Mouse (Mus musculus): ENCODE measurements at regions not wholly inside any gene's neighbourhood (a gene's known extent, or its start where the extent isn't known, plus 50 kb on each side); places are given as distances from the start of the nearest gene placed in this dataset.

- Histone ChIP-seq H3K27me3 (no peaks in the 10 kb centered on the region), H3K27ac (no peak overlapping the region), H3K4me1 (no peaks in the 10 kb centered on the region), H3K4me2 (no peak overlapping the region), H3K36me3 (no peaks in the 10 kb centered on the region), H3K4me3 (no peak overlapping the region), H3K9me3 (no peaks in the 10 kb centered on the region), H3K9ac (no peak overlapping the region)
- ATAC-seq (ENCODE audit: borderline replicate concordance, extremely low read depth, low FRiP score, low TSS enrichment), result no peak
- 72% methylated on average over 2 of the region's 2 CpGs for WGBS
Measured at GRCm38 (mm10) chr4:7199052-7199451, 1039.8 kb downstream of the Car8 start.

- Histone ChIP-seq H3K27me3 (no peaks in the 10 kb centered on the region), H3K9me3 (no peaks in the 10 kb centered on the region), H3K4me3 (no peak overlapping the region), H3K36me3 (no peaks in the 10 kb centered on the region), H3K4me1 (no peaks in the 10 kb centered on the region), H3K4me2 (no peak overlapping the region), H3K9ac (no peak overlapping the region), H3K27ac (no peak overlapping the region)
- WGBS, result 32% methylated on average over 3 of the region's 3 CpGs
- ATAC-seq (ENCODE audit: borderline replicate concordance, extremely low read depth, low FRiP score, low TSS enrichment), result no peak
Measured at GRCm38 (mm10) chr4:7196570-7196969, 1042.3 kb downstream of the Car8 start.

DNA sequence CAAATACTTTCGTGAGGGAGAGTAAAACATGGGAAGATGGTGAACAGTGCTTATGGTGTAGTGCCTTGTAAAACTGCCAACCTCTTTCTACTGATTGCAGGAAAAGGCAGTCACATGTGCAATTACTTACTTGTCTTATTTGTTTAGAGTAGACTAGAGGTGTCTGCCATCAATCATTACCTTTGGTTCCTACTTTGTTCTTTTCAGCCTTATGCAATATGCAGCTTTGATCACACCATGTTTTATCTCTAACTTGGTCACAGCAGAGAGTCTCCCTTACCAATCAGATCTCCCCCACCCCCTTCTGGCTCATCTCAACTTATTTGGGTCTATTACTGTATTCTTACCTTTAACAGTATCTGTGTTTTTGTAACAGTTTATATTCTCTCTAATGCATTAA lies 1043.2 kb downstream of the Car8 start:
- Histone ChIP-seq H3K4me3 (no peak overlapping the region), H3K9ac (no peak overlapping the region), H3K27ac (no peak overlapping the region), H3K27me3 (no peaks in the 10 kb centered on the region), H3K36me3 (no peaks in the 10 kb centered on the region), H3K4me2 (no peak overlapping the region), H3K4me1 (no peaks in the 10 kb centered on the region), H3K9me3 (no peaks in the 10 kb centered on the region)
- no peak for ATAC-seq (ENCODE audit: borderline replicate concordance, extremely low read depth, low FRiP score, low TSS enrichment)
- 80% methylated on average over 1 of the region's 1 CpGs for WGBS

DNA sequence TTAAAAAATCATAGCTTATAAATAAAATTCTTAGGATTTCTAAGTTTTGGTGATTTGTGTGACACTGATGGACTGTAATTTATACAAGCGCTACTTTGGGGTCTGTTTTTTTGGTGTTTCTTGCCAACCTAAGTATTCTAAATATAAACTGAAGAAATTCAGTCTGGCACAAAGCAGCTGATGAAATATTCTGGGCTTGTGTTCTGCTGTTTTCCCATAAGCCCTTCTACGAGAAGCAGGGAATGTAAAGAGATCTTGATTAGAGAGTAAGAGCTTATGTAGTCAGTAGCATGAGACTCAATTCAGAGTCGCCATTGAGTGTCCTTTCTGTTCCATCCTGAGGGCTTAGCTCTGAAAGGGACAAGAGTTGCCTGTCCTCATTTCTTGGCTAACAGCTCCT lies 1046.9 kb downstream of the Car8 start:
- no peaks in the 10 kb centered on the region for H3K9me3 ChIP-seq
- no peaks in the 10 kb centered on the region for H3K4me1 ChIP-seq
- H3K4me3 ChIP-seq, result no peak overlapping the region
- no peak overlapping the region for H3K27ac ChIP-seq
- 50% methylated on average over 3 of the region's 3 CpGs for WGBS
- no peak for ATAC-seq (ENCODE audit: borderline replicate concordance, extremely low read depth, low FRiP score, low TSS enrichment)
- no peak overlapping the region for H3K9ac ChIP-seq
- H3K4me2 ChIP-seq, result no peak overlapping the region
- H3K36me3 ChIP-seq, result no peaks in the 10 kb centered on the region
- H3K27me3 ChIP-seq, result no peaks in the 10 kb centered on the region

GRCm38 (mm10) chr4:7191228-7191627 lies 1047.6 kb downstream of the Car8 start:
- Histone ChIP-seq H3K4me2 (no peak overlapping the region), H3K4me1 (no peaks in the 10 kb centered on the region), H3K4me3 (no peak overlapping the region), H3K36me3 (no peaks in the 10 kb centered on the region), H3K27ac (no peak overlapping the region), H3K9me3 (no peaks in the 10 kb centered on the region), H3K27me3 (no peaks in the 10 kb centered on the region), H3K9ac (no peak overlapping the region)
- 84% methylated on average over 3 of the region's 3 CpGs for WGBS
- no peak for ATAC-seq (ENCODE audit: borderline replicate concordance, extremely low read depth, low FRiP score, low TSS enrichment)

GRCm38 (mm10) chr4:7175030-7175429 lies 1063.8 kb downstream of the Car8 start:
- Histone ChIP-seq H3K4me2 (no peak overlapping the region), H3K9ac (no peak overlapping the region), H3K27ac (no peak overlapping the region), H3K4me3 (no peak overlapping the region), H3K27me3 (no peaks in the 10 kb centered on the region), H3K9me3 (no peaks in the 10 kb centered on the region), H3K4me1 (no peaks in the 10 kb centered on the region), H3K36me3 (no peaks in the 10 kb centered on the region)
- no peak for ATAC-seq (ENCODE audit: borderline replicate concordance, extremely low read depth, low FRiP score, low TSS enrichment)
- 71% methylated on average over 9 of the region's 9 CpGs for WGBS

DNA sequence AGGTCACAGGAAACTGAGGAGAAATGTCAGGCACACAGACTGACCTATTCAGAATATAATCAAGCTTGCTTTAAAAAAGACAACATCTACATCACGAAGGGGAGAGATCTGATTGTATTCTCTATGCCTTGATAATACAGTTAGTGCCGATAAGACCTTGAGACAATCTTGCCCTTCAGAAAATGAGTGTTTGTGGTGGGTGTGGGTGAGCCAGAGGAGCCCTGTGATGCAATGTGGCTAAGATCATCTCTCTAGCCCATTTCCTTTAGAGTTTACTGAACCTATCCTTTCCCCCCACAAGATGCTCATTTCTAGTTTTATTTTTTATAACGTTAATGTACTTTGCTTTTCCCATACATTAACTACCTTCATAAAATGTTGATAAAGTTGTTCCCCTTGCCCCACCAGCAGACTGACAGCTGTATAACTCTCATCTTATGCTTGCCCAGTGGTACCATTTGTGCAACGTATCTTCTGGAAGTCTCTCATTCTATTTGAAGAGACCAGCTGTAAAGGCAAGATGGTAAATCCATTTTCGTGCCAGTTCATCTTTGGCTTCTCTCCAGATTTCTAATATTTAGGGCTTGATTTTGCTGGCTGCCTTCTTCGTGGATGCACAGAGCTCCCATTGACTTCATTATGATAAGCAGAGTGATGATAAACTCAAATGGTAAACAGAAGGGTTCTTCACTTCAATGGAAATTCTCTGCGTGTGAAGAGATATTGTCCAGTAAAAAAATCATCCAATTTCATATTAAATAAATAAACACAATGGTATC lies 1066.1 kb downstream of the Car8 start:
- Histone ChIP-seq H3K36me3 (no peaks in the 10 kb centered on the region), H3K4me3 (no peak overlapping the region), H3K4me2 (no peak overlapping the region), H3K27me3 (no peaks in the 10 kb centered on the region), H3K9me3 (no peaks in the 10 kb centered on the region), H3K9ac (no peak overlapping the region), H3K27ac (no peak overlapping the region), H3K4me1 (no peaks in the 10 kb centered on the region)
- no peak for ATAC-seq (ENCODE audit: borderline replicate concordance, extremely low read depth, low FRiP score, low TSS enrichment)
- WGBS, result 63% methylated on average over 7 of the region's 7 CpGs

- Histone ChIP-seq H3K9ac (no peak overlapping the region), H3K27me3 (no peaks in the 10 kb centered on the region), H3K36me3 (no peaks in the 10 kb centered on the region), H3K9me3 (no peaks in the 10 kb centered on the region), H3K27ac (no peak overlapping the region), H3K4me3 (no peak overlapping the region), H3K4me2 (no peak overlapping the region), H3K4me1 (no peaks in the 10 kb centered on the region)
- 49% methylated on average over 4 of the region's 4 CpGs for WGBS
- ATAC-seq (ENCODE audit: borderline replicate concordance, extremely low read depth, low FRiP score, low TSS enrichment), result no peak
Measured at GRCm38 (mm10) chr4:7171637-7172417, 1067.0 kb downstream of the Car8 start.

GRCm38 (mm10) chr4:7161411-7161810 lies 1077.4 kb downstream of the Car8 start:
- no peak overlapping the region for H3K9ac ChIP-seq
- H3K36me3 ChIP-seq, result no peaks in the 10 kb centered on the region
- no peak overlapping the region for H3K4me2 ChIP-seq
- no peak for ATAC-seq (ENCODE audit: borderline replicate concordance, extremely low read depth, low FRiP score, low TSS enrichment)
- H3K27me3 ChIP-seq, result no peaks in the 10 kb centered on the region
- no peak overlapping the region for H3K27ac ChIP-seq
- no peaks in the 10 kb centered on the region for H3K9me3 ChIP-seq
- H3K4me3 ChIP-seq, result no peak overlapping the region
- 85% methylated on average over 4 of the region's 4 CpGs for WGBS
- no peaks in the 10 kb centered on the region for H3K4me1 ChIP-seq

DNA sequence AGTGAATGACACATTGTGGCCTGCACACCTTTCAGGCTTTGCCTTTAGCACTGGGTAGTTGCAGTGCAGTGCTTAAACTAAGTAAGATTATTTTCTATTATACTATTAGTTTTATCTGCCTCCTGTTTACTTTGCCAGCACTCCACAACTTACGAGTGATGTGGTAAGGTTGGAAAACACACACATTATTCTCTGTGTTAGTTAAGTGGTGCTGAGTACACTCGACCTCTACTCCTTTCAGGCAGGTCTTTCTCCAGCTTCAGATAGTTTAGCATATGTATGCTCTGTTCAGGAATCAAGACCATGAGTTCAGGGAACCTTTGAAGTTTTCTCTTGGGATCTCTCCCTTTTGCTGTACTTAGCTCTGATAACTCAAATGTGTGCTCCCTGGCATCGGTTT lies 1081.0 kb downstream of the Car8 start:
- Histone ChIP-seq H3K9me3 (no peaks in the 10 kb centered on the region), H3K4me3 (no peak overlapping the region), H3K4me2 (no peak overlapping the region), H3K9ac (no peak overlapping the region), H3K27me3 (no peaks in the 10 kb centered on the region), H3K36me3 (no peaks in the 10 kb centered on the region), H3K4me1 (no peaks in the 10 kb centered on the region), H3K27ac (no peak overlapping the region)
- WGBS, result 40% methylated on average over 3 of the region's 3 CpGs
- peak; percentile 42; the same call in 1 of the 2 replicates for ATAC-seq (ENCODE audit: borderline replicate concordance, extremely low read depth, low FRiP score, low TSS enrichment)

- WGBS, result 75% methylated on average over 3 of the region's 3 CpGs
- Histone ChIP-seq H3K27me3 (no peaks in the 10 kb centered on the region), H3K9ac (no peak overlapping the region), H3K4me1 (no peaks in the 10 kb centered on the region), H3K36me3 (no peaks in the 10 kb centered on the region), H3K9me3 (no peaks in the 10 kb centered on the region), H3K4me2 (no peak overlapping the region), H3K4me3 (no peak overlapping the region), H3K27ac (no peak overlapping the region)
- ATAC-seq (ENCODE audit: borderline replicate concordance, extremely low read depth, low FRiP score, low TSS enrichment), result no peak
Measured at GRCm38 (mm10) chr4:7154256-7154655, 1084.6 kb downstream of the Car8 start.

DNA sequence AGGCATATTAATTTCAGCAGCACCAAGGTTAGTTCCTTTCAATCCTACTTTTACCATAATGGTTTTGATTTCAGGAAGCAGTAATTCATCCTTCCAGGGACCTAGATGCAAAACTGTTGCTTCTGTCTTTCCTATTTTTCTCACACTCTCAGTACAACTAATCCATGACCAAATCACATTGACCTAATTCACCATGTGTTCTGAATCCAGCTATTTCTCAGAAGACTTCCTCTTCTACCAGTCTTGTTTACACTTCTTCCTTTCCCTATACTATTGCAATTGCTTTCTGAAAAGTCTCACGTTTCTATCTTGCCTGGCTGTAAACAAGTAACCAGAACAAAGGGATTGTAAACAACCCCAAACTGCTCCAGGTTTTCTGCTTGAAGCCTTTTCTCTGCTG lies 1085.0 kb downstream of the Car8 start:
- H3K36me3 ChIP-seq, result no peaks in the 10 kb centered on the region
- no peaks in the 10 kb centered on the region for H3K4me1 ChIP-seq
- no peak overlapping the region for H3K9ac ChIP-seq
- H3K27ac ChIP-seq, result no peak overlapping the region
- no peaks in the 10 kb centered on the region for H3K9me3 ChIP-seq
- H3K4me3 ChIP-seq, result no peak overlapping the region
- no peaks in the 10 kb centered on the region for H3K27me3 ChIP-seq
- no peak overlapping the region for H3K4me2 ChIP-seq
- no peak for ATAC-seq (ENCODE audit: borderline replicate concordance, extremely low read depth, low FRiP score, low TSS enrichment)
- 9% methylated on average over 1 of the region's 1 CpGs for WGBS

All from lung, embryonic 15.5 days (tissue).